Mouse (Mus musculus) c-Kit-positive CD71-positive TER-119-negative erythroid progenitor cells, embryonic 14.5 days (primary cell): ENCODE measurements around the gene Crcp.

ENCODE experiments used
- DNase-seq: peaks from one replicate; pipeline ENCODE4 v3.0.0-alpha.2; 2013; ENCODE audit warnings: low read depth

Crcp gene

GRCm38 (mm10) chr5:130029142-130029897 lies at the start of gene Crcp, which contains the start of gene Asl:
Gene Crcp, plus strand, starts transcription at chr5:130029290.
Gene Asl, minus strand, starts transcription at chr5:130029247.
- peak; percentile 63 for DNase-seq

GRCm38 (mm10) chr5:129980216-129980615 lies 48.9 kb upstream of the Crcp start:
- no peak for DNase-seq

GRCm38 (mm10) chr5:129989376-129989775 lies 39.7 kb upstream of the Crcp start:
- DNase-seq, result no peak

GRCm38 (mm10) chr5:129991898-129992297 lies 37.2 kb upstream of the Crcp start:
- no peak for DNase-seq

- DNase-seq, result no peak
These were observed 35.7 kb upstream of the Crcp start for GRCm38 (mm10) chr5:129993374-129993773.

- DNase-seq, result no peak
These were observed 34.1 kb upstream of the Crcp start for GRCm38 (mm10) chr5:129994989-129995388.

- no peak for DNase-seq
These were observed 31.4 kb upstream of the Crcp start for GRCm38 (mm10) chr5:129997700-129998099.

GRCm38 (mm10) chr5:129999097-129999496 lies 30.0 kb upstream of the Crcp start:
- DNase-seq, result peak; percentile 62

GRCm38 (mm10) chr5:130000735-130001134 lies 28.4 kb upstream of the Crcp start:
- no peak for DNase-seq

GRCm38 (mm10) chr5:130001356-130001987 lies 27.6 kb upstream of the Crcp start:
- no peak for DNase-seq

- peak; percentile 70 for DNase-seq
These were observed 26.6 kb upstream of the Crcp start, which contains the start of gene Gusb for GRCm38 (mm10) chr5:130002301-130003146. Gene Gusb, minus strand, starts transcription at chr5:130003049.

- DNase-seq, result no peak
These were observed 25.9 kb upstream of the Crcp start for GRCm38 (mm10) chr5:130003229-130003628.

- DNase-seq, result no peak
These were observed 21.7 kb upstream of the Crcp start for GRCm38 (mm10) chr5:130007344-130007743.

- no peak for DNase-seq
These were observed 21.0 kb upstream of the Crcp start for GRCm38 (mm10) chr5:130008034-130008590.

GRCm38 (mm10) chr5:130009784-130010183 lies 19.3 kb upstream of the Crcp start:
- no peak for DNase-seq

- DNase-seq, result no peak
These were observed 18.1 kb upstream of the Crcp start for GRCm38 (mm10) chr5:130010961-130011360.

- DNase-seq, result no peak
These were observed 14.0 kb upstream of the Crcp start for GRCm38 (mm10) chr5:130015104-130015503.

- no peak for DNase-seq
These were observed 9.6 kb upstream of the Crcp start for GRCm38 (mm10) chr5:130019461-130019860.

GRCm38 (mm10) chr5:130021361-130021966 lies 7.6 kb upstream of the Crcp start:
- no peak for DNase-seq

- DNase-seq, result no peak
These were observed 6.7 kb upstream of the Crcp start for GRCm38 (mm10) chr5:130022366-130022765.

- DNase-seq, result no peak
These were observed 5.9 kb upstream of the Crcp start for GRCm38 (mm10) chr5:130023067-130023766.
